Mouse (Mus musculus) forebrain, embryonic 16.5 days (tissue): ENCODE results near the gene Gm15557. TPM values are rescaled to one million over a fixed set of nuclear protein-coding genes. Genes with fewer than 3 reads are reported as not detected.

Experiments
- ATAC-seq: fragments of 200-750 bp; cut with Nextera tagmentation; 2 replicates; pipeline ENCODE4 v1.8.0; 2017; ENCODE audit warnings: mild to moderate bottlenecking, moderate library complexity
- H3K27ac ChIP-seq: fragments of 300-500 bp; sonication (generic); 2 replicates; pipeline ENCODE4 v1.5.1; 2014; ENCODE audit warnings: low read length, control low read depth
- H3K27me3 ChIP-seq: fragments of 300-500 bp; sonication (generic); replicated peaks from 2 replicates; pipeline ENCODE4 v1.6.1; 2014; ENCODE audit warnings: low read length; ENCODE audit not compliant: control insufficient read depth, insufficient read depth
- H3K36me3 ChIP-seq: fragments of 300-500 bp; sonication (generic); 2 replicates; pipeline ENCODE4 v1.6.1; 2014; ENCODE audit not compliant: control insufficient read depth, insufficient read depth
- H3K4me1 ChIP-seq: fragments of 300-500 bp; sonication (generic); replicated peaks from 2 replicates; pipeline ENCODE4 v1.6.1; 2014; ENCODE audit warnings: low read length; ENCODE audit not compliant: control insufficient read depth, insufficient read depth
- H3K4me2 ChIP-seq: fragments of 300-500 bp; sonication (generic); 2 replicates; pipeline ENCODE4 v1.6.1; 2014; ENCODE audit warnings: mild to moderate bottlenecking, low read length, control low read depth
- H3K4me3 ChIP-seq: fragments of 300-500 bp; sonication (generic); replicated peaks from 2 replicates; pipeline ENCODE4 v1.5.1; 2014; ENCODE audit warnings: mild to moderate bottlenecking, low read length, control low read depth
- H3K9ac ChIP-seq: fragments of 300-500 bp; sonication (generic); replicated peaks from 2 replicates; pipeline ENCODE4 v1.6.1; 2014; ENCODE audit warnings: low read depth, low read length, control low read depth
- H3K9me3 ChIP-seq: fragments of 300-500 bp; sonication (generic); 2 replicates; pipeline ENCODE4 v1.6.1; 2016; ENCODE audit warnings: low read length; ENCODE audit not compliant: control insufficient read depth
- WGBS: fragments of 180-500 bp; shearing (Covaris S2); extraction: QIAGEN DNeasy Blood & Tissue Kit; methylation state at CpG from one replicate; pipeline ENCODE4 v1.1.7; 2014; 5-methylcytosine and 5-hydroxymethylcytosine counted together
- polyA plus RNA-seq: library from polyadenylated mRNA; unstranded; fragments of >200 nt; fragmentation: Nextera tagmentation; extraction: Ambion mirVana; gene quantifications from 2 replicates; pipeline ENCODE4 v1.2.1, GENCODE M21; 2015

Gene Gm15557
- polyA plus RNA-seq, 1 experiment from 2014 or later, result not detected

DNA sequence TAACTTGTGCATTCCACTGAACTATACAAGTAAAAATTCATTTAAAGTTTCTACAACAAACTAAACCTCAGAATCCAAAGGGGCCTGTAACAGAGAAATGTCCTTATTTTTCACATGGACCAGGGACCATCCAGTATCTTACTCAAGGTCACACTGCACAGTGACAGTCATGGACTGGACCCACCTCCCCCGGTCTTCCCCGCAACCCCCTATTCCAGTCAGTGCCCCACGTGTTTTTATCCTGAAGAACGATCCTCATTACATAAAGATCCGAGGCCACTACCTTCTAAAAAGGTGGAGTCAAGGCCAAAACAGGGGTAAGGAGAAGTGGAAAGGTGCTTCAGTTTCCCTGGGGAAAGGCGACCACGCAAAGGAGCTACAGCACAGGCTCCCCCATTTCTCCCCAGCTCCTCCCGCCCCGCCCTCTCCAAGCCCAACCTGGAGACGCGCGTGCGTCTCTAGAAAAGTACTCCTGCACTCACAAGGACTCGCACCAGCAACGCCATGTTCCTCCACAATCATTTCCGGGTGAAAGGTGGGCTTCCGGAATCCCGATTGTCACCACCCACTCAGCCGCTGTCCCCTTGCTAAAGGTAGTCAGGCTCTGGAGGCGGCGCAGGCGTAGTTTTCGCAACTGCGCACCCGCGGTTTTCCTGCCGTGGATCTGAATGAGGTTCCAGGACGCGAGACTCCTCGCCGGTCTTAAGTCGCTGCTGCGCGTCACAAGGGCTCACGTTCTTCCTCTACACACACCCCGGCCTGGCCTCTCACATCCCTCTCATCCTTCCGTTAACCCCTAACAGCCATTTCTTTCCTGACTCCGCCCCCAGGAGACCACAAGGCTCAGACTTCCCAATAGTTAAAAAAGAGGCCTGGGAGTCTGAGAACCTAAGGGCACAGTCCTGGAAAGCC is 10.7 kb upstream of the Gm15557 start, which contains the start of gene Uqcc1:
Gene Uqcc1 (minus strand): TSS at position 780 of the 912 bp plus-strand sequence.
- peak within 1 kb of the TSS; percentile 86 for H3K27ac ChIP-seq
- no peaks in the 10 kb centered on the region for H3K36me3 ChIP-seq
- H3K4me2 ChIP-seq, result peak within 1 kb of the TSS; percentile 88
- H3K4me3 ChIP-seq, result peak within 1 kb of the TSS; percentile 64
- no peaks in the 10 kb centered on the region for H3K27me3 ChIP-seq
- peak; percentile 99 for ATAC-seq
- H3K4me1 ChIP-seq, result peaks cover 14% of the 10 kb centered on the region
- no peaks in the 10 kb centered on the region for H3K9me3 ChIP-seq
- WGBS, result under 1% methylated on average over 38 of the region's 38 CpGs
- peak within 1 kb of the TSS; percentile 73 for H3K9ac ChIP-seq

DNA sequence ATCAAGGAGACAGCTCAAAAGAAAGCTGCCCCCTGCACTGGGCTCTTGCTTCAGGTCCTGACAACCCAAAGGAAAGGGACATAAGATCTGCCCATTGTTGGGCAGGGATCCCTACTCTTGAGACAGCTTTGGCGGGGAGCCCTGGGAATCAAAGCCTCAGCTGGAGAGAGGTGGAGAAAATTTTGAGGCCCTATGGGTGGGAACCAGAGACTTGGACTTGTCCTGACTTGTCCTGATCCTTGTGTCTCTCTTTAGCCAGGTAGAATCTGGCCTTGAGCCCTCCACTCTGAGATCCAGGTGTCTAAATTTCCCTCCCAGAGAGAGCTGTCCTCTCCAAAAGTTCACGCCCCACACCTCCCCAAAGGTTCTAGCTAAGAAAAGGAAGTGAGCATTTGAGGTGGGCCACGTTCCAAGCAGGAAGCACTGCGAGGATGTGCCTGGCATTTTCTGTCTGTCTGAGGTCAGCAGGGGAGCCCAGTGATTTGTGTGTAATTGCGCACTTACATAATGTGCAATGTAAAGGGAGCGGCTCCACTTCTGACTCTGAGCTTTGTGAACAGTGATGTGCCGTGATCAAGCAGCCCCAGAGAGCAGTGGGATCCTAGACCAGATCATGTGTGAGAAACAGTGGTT is 515 bp upstream of the Gm15557 start:
- no peaks in the 10 kb centered on the region for H3K27me3 ChIP-seq
- H3K4me1 ChIP-seq, result peaks cover 8% of the 10 kb centered on the region
- H3K36me3 ChIP-seq, result no peaks in the 10 kb centered on the region
- H3K9ac ChIP-seq, result no peak overlapping the region
- H3K9me3 ChIP-seq, result no peaks in the 10 kb centered on the region
- no peak overlapping the region for H3K4me3 ChIP-seq
- 68% methylated on average over 7 of the region's 7 CpGs for WGBS
- H3K27ac ChIP-seq, result no peak overlapping the region
- ATAC-seq, result no peak
- H3K4me2 ChIP-seq, result no peak overlapping the region

DNA sequence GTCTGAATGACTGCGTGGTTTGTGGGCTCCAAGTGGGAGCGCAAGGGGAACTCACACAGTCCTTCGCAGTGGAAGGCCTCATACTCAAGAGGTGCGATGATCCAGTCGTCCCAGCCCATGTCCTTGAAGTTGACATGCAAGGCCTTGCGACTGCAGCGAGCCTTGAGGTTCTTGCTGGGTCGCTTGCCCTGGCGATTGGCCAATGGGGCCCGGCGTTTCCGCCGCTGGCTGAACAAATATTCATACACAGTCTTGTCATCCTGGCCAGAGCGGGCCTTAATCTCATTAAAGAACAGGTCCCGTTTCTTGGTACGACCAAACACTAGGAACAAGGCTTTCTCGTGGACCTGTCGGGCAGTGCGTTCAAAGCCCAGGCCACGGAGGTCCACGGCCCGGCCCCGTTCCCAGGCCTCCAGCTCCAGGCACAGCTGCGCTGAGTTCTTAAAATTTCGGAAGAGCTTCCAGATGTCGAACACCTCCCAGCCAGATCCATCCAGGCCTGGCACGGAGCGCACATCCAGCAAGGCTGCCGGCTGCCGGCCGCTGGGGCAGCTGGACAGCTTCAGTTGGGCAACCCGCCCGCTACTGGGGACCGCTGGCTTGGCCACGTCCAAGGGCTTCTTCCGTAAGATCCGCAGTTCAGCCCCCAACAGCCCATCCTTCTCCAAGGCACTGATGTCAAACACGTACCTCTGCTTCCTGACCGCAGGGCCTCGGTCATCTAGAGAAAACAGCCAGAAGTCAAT is 1.3 kb downstream of the Gm15557 start:
- no peak overlapping the region for H3K27ac ChIP-seq
- 92% methylated on average over 40 of the region's 40 CpGs for WGBS
- H3K27me3 ChIP-seq, result no peaks in the 10 kb centered on the region
- ATAC-seq, result no peak
- no peak overlapping the region for H3K4me2 ChIP-seq
- no peaks in the 10 kb centered on the region for H3K9me3 ChIP-seq
- no peak overlapping the region for H3K4me3 ChIP-seq
- no peaks in the 10 kb centered on the region for H3K36me3 ChIP-seq
- no peak overlapping the region for H3K9ac ChIP-seq
- peaks cover 19% of the 10 kb centered on the region for H3K4me1 ChIP-seq

DNA sequence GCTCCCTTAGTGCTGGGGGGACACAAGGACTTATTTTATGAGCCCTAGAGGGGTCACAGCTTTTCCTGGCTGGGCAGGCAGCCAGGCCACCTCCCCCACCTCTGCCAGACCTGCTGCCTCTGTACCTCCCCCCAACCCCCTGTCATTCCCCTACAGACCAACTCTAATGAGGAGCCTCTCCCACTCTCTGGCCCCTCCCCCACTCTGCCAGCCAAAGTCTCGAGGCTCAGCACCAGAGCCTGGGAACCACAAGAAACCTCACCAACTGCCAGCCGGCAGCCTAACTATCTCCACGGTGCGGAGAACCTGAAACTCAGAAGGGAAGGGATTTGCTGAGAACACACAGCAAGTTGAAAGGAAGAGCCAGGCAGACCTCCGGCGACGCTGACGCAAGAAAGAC is 2.9 kb downstream of the Gm15557 start:
- Histone ChIP-seq H3K4me3 (no peak overlapping the region), H3K27ac (no peak overlapping the region), H3K4me1 (peaks cover 19% of the 10 kb centered on the region), H3K9me3 (no peaks in the 10 kb centered on the region), H3K36me3 (no peaks in the 10 kb centered on the region), H3K4me2 (peak overlapping the region; percentile 16), H3K9ac (no peak overlapping the region; the same call in 1 of the 2 replicates), H3K27me3 (no peaks in the 10 kb centered on the region)
- ATAC-seq, result no peak
- WGBS, result 1% methylated on average over 8 of the region's 8 CpGs

DNA sequence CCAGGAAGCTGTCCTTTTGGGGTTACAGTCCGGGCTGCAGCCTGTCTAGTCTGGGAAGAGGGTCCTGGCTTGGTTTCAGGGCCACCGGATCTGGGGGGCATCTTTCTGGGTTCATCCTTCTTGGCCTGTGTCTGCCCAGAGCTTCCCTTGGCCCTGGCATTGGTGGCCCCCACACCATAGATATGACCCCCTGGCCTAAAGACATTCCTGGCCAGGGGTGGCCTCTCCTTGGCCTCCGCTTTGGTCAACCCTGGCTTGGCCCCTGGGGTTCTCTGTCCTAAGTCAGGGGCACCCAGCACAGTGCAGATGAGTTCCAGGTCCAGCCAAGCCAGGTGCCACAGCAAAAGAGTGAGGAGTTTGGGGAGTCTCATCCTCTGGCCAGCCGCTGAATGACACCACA is 4.2 kb downstream of the Gm15557 start:
- Histone ChIP-seq H3K27me3 (no peaks in the 10 kb centered on the region), H3K4me2 (peak overlapping the region; percentile 32; the same call in 1 of the 2 replicates), H3K9me3 (no peaks in the 10 kb centered on the region), H3K4me1 (peaks cover 19% of the 10 kb centered on the region), H3K9ac (no peak overlapping the region), H3K4me3 (no peak overlapping the region), H3K36me3 (no peaks in the 10 kb centered on the region), H3K27ac (no peak overlapping the region)
- no peak for ATAC-seq
- 80% methylated on average over 4 of the region's 4 CpGs for WGBS

DNA sequence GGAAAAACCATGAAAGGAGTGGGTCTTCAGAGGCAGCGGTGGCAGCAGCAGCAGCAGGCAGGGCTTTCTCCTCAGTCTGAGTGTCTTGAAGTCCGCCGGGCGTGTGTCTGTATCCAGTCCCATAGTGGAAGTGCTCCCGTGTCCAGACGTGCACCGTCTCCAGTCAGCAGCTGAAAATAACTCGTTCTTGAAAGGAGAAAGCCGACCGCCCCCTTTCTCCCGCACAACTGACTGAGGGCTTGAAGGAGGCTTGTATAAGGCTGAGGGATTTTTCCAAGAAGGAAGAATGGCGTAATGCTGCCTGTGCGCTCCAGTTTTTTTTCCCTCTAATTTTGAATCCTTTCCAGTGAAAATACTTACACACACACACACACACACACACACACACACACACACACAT is 4.6 kb downstream of the Gm15557 start, which contains the start of gene Gdf5:
Gene Gdf5 (minus strand): TSS at position 244 of the 400 bp plus-strand sequence.
- no peaks in the 10 kb centered on the region for H3K27me3 ChIP-seq
- H3K9me3 ChIP-seq, result no peaks in the 10 kb centered on the region
- H3K36me3 ChIP-seq, result no peaks in the 10 kb centered on the region
- peak within 1 kb of the TSS; percentile 32; the same call in 1 of the 2 replicates for H3K4me2 ChIP-seq
- 0 out of 2 replicates have a peak within 1 kb of the TSS, but pooled peaks have one; percentile 2 for H3K4me3 ChIP-seq
- ATAC-seq, result no peak
- no peak within 1 kb of the TSS for H3K9ac ChIP-seq
- peaks cover 19% of the 10 kb centered on the region for H3K4me1 ChIP-seq
- H3K27ac ChIP-seq, result no peak within 1 kb of the TSS
- WGBS, result 14% methylated on average over 13 of the region's 13 CpGs

DNA sequence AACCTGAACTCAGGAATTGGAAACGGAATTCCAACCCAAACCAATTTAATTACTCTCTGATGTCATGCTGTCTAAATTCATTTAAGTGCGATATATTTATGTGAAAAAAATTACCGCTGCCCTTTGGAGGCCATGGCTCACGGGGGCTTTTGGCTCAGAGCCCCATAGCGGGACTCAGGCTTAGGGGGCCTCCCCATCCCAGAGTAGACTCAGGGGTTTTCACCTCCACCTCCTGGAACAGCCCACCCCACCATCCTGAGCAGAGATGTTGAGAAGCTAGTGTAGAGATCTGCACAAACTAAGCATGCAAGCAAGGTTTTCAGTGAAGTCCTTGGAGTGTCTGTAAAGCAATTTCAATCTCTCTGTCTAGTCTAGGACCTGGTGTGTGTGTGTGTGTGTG is 5.1 kb downstream of the Gm15557 start:
- WGBS, result 30% methylated on average over 5 of the region's 5 CpGs
- no peaks in the 10 kb centered on the region for H3K27me3 ChIP-seq
- no peaks in the 10 kb centered on the region for H3K36me3 ChIP-seq
- H3K27ac ChIP-seq, result no peak overlapping the region
- peaks cover 19% of the 10 kb centered on the region for H3K4me1 ChIP-seq
- no peak for ATAC-seq
- H3K9ac ChIP-seq, result no peak overlapping the region
- H3K9me3 ChIP-seq, result no peaks in the 10 kb centered on the region
- H3K4me2 ChIP-seq, result no peak overlapping the region
- H3K4me3 ChIP-seq, result no peak overlapping the region

DNA sequence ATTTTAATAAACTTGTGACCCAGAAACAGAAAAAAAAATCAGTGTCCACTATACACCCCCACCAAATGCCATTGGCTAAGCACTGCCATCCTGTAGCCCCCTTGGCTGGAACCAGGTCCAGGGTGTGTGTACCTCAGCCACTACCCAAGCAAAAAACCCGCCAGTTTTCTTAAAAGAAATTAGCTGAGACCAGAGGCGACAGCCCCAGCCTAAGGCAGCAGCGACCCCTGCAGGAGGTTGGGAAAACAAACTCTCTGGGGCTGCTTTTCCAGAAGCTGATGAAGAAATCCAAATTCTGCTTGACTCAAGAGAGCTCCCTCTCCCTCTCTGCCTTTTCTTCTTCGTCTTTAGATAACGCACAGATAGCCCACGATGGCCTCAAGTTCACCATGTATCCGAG is 5.5 kb downstream of the Gm15557 start:
- Histone ChIP-seq H3K27me3 (no peaks in the 10 kb centered on the region), H3K4me1 (peaks cover 19% of the 10 kb centered on the region), H3K27ac (no peak overlapping the region), H3K9me3 (no peaks in the 10 kb centered on the region), H3K36me3 (no peaks in the 10 kb centered on the region), H3K4me2 (no peak overlapping the region), H3K4me3 (no peak overlapping the region), H3K9ac (no peak overlapping the region)
- no peak for ATAC-seq
- WGBS, result 0% methylated on average over 7 of the region's 7 CpGs

DNA sequence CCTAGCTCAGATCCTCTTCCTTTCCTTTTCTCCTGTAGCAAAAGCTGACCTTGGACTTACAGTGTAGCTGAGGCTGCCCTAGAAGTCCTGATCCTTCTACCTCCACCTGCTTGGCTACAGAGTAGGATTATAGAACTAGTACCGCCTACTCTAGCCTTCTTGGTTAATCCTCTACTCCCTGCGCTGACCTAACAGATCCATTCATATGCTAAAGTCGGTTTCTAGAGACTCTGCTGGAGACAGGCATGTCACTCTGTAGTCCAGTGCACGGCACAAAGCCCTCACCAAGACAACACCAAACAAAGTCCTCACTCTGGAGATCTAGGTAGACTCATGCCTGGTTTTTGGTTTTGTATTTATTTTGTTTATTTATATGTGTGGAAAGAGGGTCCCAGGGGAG is 6.0 kb downstream of the Gm15557 start:
- no peak overlapping the region for H3K27ac ChIP-seq
- no peak overlapping the region for H3K4me2 ChIP-seq
- H3K4me1 ChIP-seq, result peaks cover 19% of the 10 kb centered on the region
- H3K9ac ChIP-seq, result no peak overlapping the region
- H3K27me3 ChIP-seq, result no peaks in the 10 kb centered on the region
- 2% methylated on average over 4 of the region's 4 CpGs for WGBS
- ATAC-seq, result no peak
- no peaks in the 10 kb centered on the region for H3K36me3 ChIP-seq
- no peak overlapping the region for H3K4me3 ChIP-seq
- no peaks in the 10 kb centered on the region for H3K9me3 ChIP-seq
